Mouse (Mus musculus): ENCODE results near the gene Frat2. TPM values are rescaled to one million over a fixed set of nuclear protein-coding genes. Genes with fewer than 3 reads are reported as not detected.

The Frat2 gene
- polyA plus RNA-seq, 1 experiment from 2014 or later = 3.3 TPM

DNA sequence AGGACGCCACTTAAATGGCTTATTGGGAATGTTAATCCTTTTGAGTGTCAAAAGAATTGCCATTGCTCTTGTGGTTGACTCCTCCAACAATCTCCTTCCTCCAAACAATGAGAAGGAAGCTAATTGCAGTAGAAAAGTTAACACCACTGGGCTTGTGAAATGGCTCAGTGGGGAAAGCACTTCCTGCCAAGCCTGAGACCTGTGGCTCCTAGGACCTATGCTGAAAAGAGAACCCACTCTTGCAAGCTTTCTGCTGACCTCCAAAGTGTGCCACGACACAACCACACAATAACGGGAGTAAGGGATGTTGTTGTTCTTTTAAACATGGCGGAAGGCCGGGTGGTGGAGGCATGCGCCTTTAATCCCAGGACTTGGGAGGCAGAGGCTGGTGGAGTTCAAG, 50.4 kb downstream of the Frat2 start:
- WGBS (ENCODE audit: insufficient replicate concordance) = 72% methylated on average over 6 of the region's 6 CpGs
- peak overlapping the region; percentile 66 for H3K27ac ChIP-seq (ENCODE audit: low read depth)
- no peaks in the 10 kb centered on the region for H3K27me3 ChIP-seq (ENCODE audit: insufficient read depth, low read length)
- no peak for DNase-seq
- TF ChIP-seq CTCF (IDR thresholded peaks at IDR 0.05; ENCODE audit: low read depth) = no peak
- TF ChIP-seq EP300 (IDR thresholded peaks at IDR 0.05; ENCODE audit: low read depth) = no peak
- peaks cover 18% of the 10 kb centered on the region for H3K4me1 ChIP-seq (ENCODE audit: insufficient read depth)
- no peak for ATAC-seq
- no peak overlapping the region for H3K4me3 ChIP-seq (ENCODE audit: low read depth, low read length)
- no peaks in the 10 kb centered on the region for H3K9me3 ChIP-seq (ENCODE audit: low read length)
- 0 out of 2 replicates have a peak overlapping the region, but pooled peaks have one; percentile 4 for H3K4me2 ChIP-seq (ENCODE audit: low read depth, low read length)
- no peaks in the 10 kb centered on the region for H3K36me3 ChIP-seq (replicated peaks; ENCODE audit: insufficient read depth, low read length)
- no peak overlapping the region for H3K9ac ChIP-seq (replicated peaks)

DNA sequence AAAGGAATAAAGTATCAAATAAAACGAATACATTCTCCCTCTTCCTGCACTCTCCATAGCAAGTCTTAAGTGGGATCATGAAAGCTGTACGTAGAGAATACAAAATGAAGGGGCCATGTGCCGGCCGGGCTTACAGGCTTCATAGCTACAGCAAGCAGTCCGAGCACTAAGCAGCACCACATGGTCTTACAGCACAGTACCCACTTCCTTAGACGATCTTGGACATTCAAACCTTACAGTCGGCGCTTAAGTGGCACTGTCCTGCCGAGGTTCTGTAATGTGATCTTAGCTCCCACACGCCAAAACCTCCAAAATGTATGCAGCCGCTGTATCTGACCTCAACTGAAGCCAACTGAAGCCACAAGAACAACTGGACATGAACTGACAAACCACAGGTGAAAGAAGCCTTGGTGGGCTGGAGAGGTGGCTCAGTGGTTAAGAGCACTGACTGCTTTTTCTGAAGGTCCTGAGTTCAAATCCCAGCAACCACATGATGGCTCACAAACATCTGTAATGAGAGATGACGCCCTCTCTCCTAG, 51.1 kb downstream of the Frat2 start:
- 64% methylated on average over 12 of the region's 12 CpGs for WGBS (ENCODE audit: insufficient replicate concordance)

DNA sequence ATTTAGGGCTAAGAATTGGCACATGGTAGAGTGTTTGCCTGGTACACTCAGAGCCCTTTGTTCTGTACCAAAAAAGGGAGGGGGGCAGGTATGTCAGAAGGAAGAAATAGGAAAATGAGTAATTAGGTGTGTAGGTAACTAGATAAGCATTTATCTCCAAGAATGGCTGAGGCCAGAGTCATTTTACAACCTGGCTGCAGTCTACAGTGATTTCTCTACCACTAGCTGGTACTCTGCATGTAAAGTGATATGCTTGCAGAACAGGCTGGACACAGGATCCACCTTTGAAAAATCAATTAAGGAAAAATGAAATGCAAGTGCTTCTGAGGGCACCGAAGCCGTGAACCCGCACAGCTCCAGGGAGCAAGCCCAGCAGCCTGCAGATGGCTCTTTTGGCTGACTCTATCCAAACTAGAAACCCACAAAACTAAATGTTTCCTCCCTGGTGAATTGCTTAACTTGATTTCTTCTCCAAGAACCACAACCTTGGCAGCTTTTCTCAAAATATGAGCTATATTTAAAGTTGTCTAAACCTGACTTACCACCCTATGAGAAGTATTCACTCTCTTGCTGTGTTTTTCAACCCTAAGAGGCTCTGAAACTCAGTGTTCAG, 51.7 kb downstream of the Frat2 start:
- no peaks in the 10 kb centered on the region for H3K27me3 ChIP-seq (ENCODE audit: insufficient read depth, low read length)
- H3K4me3 ChIP-seq (ENCODE audit: low read depth, low read length) = no peak overlapping the region
- H3K4me1 ChIP-seq (ENCODE audit: insufficient read depth) = peaks cover 14% of the 10 kb centered on the region
- no peaks in the 10 kb centered on the region for H3K9me3 ChIP-seq (ENCODE audit: low read length)
- peak overlapping the region; percentile 31 for H3K4me2 ChIP-seq (ENCODE audit: low read depth, low read length)
- 53% methylated on average over 3 of the region's 3 CpGs for WGBS (ENCODE audit: insufficient replicate concordance)
- no peak overlapping the region for H3K9ac ChIP-seq (replicated peaks)
- ATAC-seq (no peak), DNase-seq (no peak)
- no peaks in the 10 kb centered on the region for H3K36me3 ChIP-seq (replicated peaks; ENCODE audit: insufficient read depth, low read length)
- H3K27ac ChIP-seq (ENCODE audit: low read depth) = 0 out of 2 replicates have a peak overlapping the region, but pooled peaks have one; percentile 66
- no peak for TF ChIP-seq CTCF (IDR thresholded peaks at IDR 0.05; ENCODE audit: low read depth)
- no peak for TF ChIP-seq EP300 (IDR thresholded peaks at IDR 0.05; ENCODE audit: low read depth)

More for the DNA sequence above, 51.1 kb downstream of the Frat2 start:
- TF ChIP-seq EP300 (IDR thresholded peaks at IDR 0.05; ENCODE audit: low read depth) = no peak
- no peak for TF ChIP-seq CTCF (IDR thresholded peaks at IDR 0.05; ENCODE audit: low read depth)
- ATAC-seq = no peak
- Histone ChIP-seq H3K27ac (ENCODE audit: low read depth) (peak overlapping the region; percentile 66), H3K4me3 (ENCODE audit: low read depth, low read length) (no peak overlapping the region), H3K27me3 (ENCODE audit: insufficient read depth, low read length) (no peaks in the 10 kb centered on the region), H3K36me3 (replicated peaks; ENCODE audit: insufficient read depth, low read length) (no peaks in the 10 kb centered on the region), H3K4me1 (ENCODE audit: insufficient read depth) (peaks cover 14% of the 10 kb centered on the region), H3K4me2 (ENCODE audit: low read depth, low read length) (peak overlapping the region; percentile 31), H3K9ac (replicated peaks) (no peak overlapping the region), H3K9me3 (ENCODE audit: low read length) (no peaks in the 10 kb centered on the region)
- DNase-seq = no peak

Other genes with a start within 250 kb of the Frat2 start
- 0.12 and 0.13 TPM in 2 replicates for gene Slit1, start 104.5 kb downstream of the Frat2 start, polyA plus RNA-seq (2015; fragmentation: Nextera tagmentation; extraction: Ambion mirVana)
- gene Arhgap19, start 46.1 kb downstream of the Frat2 start, polyA plus RNA-seq (2015; fragmentation: Nextera tagmentation; extraction: Ambion mirVana) = 10.5 and 12.9 TPM in 2 replicates
- gene Frat1, start 18.2 kb downstream of the Frat2 start, polyA plus RNA-seq (2015; fragmentation: Nextera tagmentation; extraction: Ambion mirVana) = 7.8 and 8.1 TPM in 2 replicates
- gene Rrp12, start 48.0 kb upstream of the Frat2 start, polyA plus RNA-seq (2015; fragmentation: Nextera tagmentation; extraction: Ambion mirVana) = 4.1 and 4.3 TPM in 2 replicates
- 153 and 183 TPM in 2 replicates for gene Pgam1, start 63.8 kb upstream of the Frat2 start, polyA plus RNA-seq (2015; fragmentation: Nextera tagmentation; extraction: Ambion mirVana)
- gene Exosc1, start 85.3 kb upstream of the Frat2 start, polyA plus RNA-seq (2015; fragmentation: Nextera tagmentation; extraction: Ambion mirVana) = 31.3 and 34.5 TPM in 2 replicates
- gene Zdhhc16, start 85.3 kb upstream of the Frat2 start, polyA plus RNA-seq (2015; fragmentation: Nextera tagmentation; extraction: Ambion mirVana) = 22.6 and 24.9 TPM in 2 replicates
- gene Mms19, start 133.0 kb upstream of the Frat2 start, polyA plus RNA-seq (2015; fragmentation: Nextera tagmentation; extraction: Ambion mirVana) = 7.3 and 9.2 TPM in 2 replicates
- gene Ubtd1, start 133.6 kb upstream of the Frat2 start, polyA plus RNA-seq (2015; fragmentation: Nextera tagmentation; extraction: Ambion mirVana) = 6.9 and 9.0 TPM in 2 replicates
- 0.22 and 1.1 TPM in 2 replicates for gene Ankrd2, start 187.9 kb upstream of the Frat2 start, polyA plus RNA-seq (2015; fragmentation: Nextera tagmentation; extraction: Ambion mirVana)
- gene Hoga1, start 197.5 kb upstream of the Frat2 start, polyA plus RNA-seq (2015; fragmentation: Nextera tagmentation; extraction: Ambion mirVana) = 183 and 190 TPM in 2 replicates
- 0.18 and 0.40 TPM in 2 replicates for gene 4933411K16Rik, start 204.1 kb upstream of the Frat2 start, polyA plus RNA-seq (2015; fragmentation: Nextera tagmentation; extraction: Ambion mirVana)
- 0.54 and 0.63 TPM in 2 replicates for gene Morn4, start 238.2 kb upstream of the Frat2 start, polyA plus RNA-seq (2015; fragmentation: Nextera tagmentation; extraction: Ambion mirVana)
- 16.1 and 18.3 TPM in 2 replicates for gene Pi4k2a, start 242.3 kb upstream of the Frat2 start, polyA plus RNA-seq (2015; fragmentation: Nextera tagmentation; extraction: Ambion mirVana)